Mouse (Mus musculus) stomach, embryonic 14.5 days (tissue): ENCODE measurements around the gene Lamtor1. TPM values are rescaled to one million over a fixed set of nuclear protein-coding genes. Genes with fewer than 3 reads are reported as not detected.
"Not testable (repeated sequence)": the region's sequence is repeated elsewhere in the genome, so short reads cannot be mapped to it uniquely, and the experiment has no call there.

Experiments used
- ATAC-seq: fragments of 200-750 bp; cut with Nextera tagmentation; 2 replicates; pipeline ENCODE4 v1.8.0; 2017; ENCODE audit warnings: low read depth, moderate TSS enrichment; ENCODE audit not compliant: insufficient number of reproducible peaks, insufficient read depth, low FRiP score
- H3K27ac ChIP-seq: fragments of 300-500 bp; sonication (generic); 2 replicates; pipeline ENCODE4 v1.5.1; 2014; ENCODE audit warnings: mild to moderate bottlenecking, low read length, moderate library complexity, mixed read lengths
- H3K27me3 ChIP-seq: fragments of 300-500 bp; sonication (generic); 2 replicates; pipeline ENCODE4 v1.6.1; 2014; ENCODE audit warnings: low read length, control low read depth, mixed read lengths; ENCODE audit not compliant: control insufficient read depth, insufficient read depth
- H3K36me3 ChIP-seq: fragments of 300-500 bp; sonication (generic); 2 replicates; pipeline ENCODE4 v1.6.1; 2014; ENCODE audit warnings: mild to moderate bottlenecking, control low read depth, low read length, moderate library complexity, mixed read lengths; ENCODE audit not compliant: control insufficient read depth, insufficient read depth
- H3K4me1 ChIP-seq: fragments of 300-500 bp; sonication (generic); 2 replicates; pipeline ENCODE4 v1.6.1; 2014; ENCODE audit warnings: low read length, control low read depth, mixed read lengths; ENCODE audit not compliant: control insufficient read depth, insufficient read depth
- H3K4me2 ChIP-seq: fragments of 300-500 bp; sonication (generic); replicated peaks from 2 replicates; pipeline ENCODE4 v1.6.1; 2014; ENCODE audit warnings: low read depth, low read length, control low read depth
- H3K4me3 ChIP-seq: fragments of 300-500 bp; sonication (generic); 2 replicates; pipeline ENCODE4 v1.5.1; 2014; ENCODE audit warnings: low read depth, low read length, control low read depth
- H3K9ac ChIP-seq: fragments of 300-500 bp; sonication (generic); replicated peaks from 2 replicates; pipeline ENCODE4 v1.6.1; 2014; ENCODE audit warnings: low read depth, mild to moderate bottlenecking, control low read depth, low read length, moderate library complexity, mixed read lengths
- H3K9me3 ChIP-seq: fragments of 300-500 bp; sonication (generic); 2 replicates; pipeline ENCODE4 v1.6.1; 2016; ENCODE audit warnings: low read depth, low read length, control low read depth; ENCODE audit not compliant: control insufficient read depth
- WGBS: fragments of 180-500 bp; shearing (Covaris S2); extraction: QIAGEN DNeasy Blood & Tissue Kit; methylation state at CpG from one replicate; pipeline ENCODE4 v1.1.7; 2014; 5-methylcytosine and 5-hydroxymethylcytosine counted together
- polyA plus RNA-seq: library from polyadenylated mRNA; unstranded; fragments of >200 nt; fragmentation: Nextera tagmentation; extraction: Ambion mirVana; gene quantifications from 2 replicates; pipeline ENCODE4 v1.2.1, GENCODE M21; 2014

The Lamtor1 gene
- polyA plus RNA-seq, 1 experiment from 2014 or later, result 159 TPM

DNA sequence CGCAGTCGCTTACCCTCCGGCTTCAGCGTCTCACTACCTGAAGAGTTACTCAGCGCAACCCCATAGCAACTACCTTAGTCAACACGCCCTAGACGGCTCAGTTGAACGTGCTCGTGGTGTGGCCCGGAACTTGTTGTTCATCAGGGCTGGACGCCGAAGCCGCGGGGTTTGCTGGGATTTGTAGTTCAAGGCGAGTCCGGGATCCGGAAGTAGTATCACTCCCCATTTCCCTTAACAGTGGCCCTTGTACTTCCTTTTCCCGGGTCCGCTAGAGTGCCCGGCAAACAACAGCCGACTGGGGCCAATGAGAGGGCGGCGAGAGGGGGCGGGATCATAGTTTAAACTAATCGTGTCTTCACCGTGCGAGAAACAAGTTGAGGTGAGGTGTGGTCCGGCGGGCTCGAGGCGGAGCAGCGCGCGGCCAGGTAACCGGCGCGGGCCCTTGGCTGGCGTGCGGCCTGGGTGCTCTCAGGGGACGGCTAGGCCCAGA is 28.1 kb downstream of the Lamtor1 start, which contains the start of the genes Lrrc51 and Numa1:
TSS of gene Lrrc51 (minus strand) at position 145 of the 490 bp plus-strand sequence.
TSS of gene Numa1 (plus strand) at position 361 of the 490 bp plus-strand sequence.
- Histone ChIP-seq H3K4me3 (peak within 1 kb of the TSS; percentile 90), H3K9me3 (no peaks in the 10 kb centered on the region), H3K4me2 (peak within 1 kb of the TSS; percentile 68), H3K4me1 (peaks cover 4% of the 10 kb centered on the region; the same call in 1 of the 2 replicates), H3K27me3 (no peaks in the 10 kb centered on the region), H3K9ac (peak within 1 kb of the TSS; percentile 65), H3K36me3 (no peaks in the 10 kb centered on the region), H3K27ac (peak within 1 kb of the TSS; percentile 62)
- WGBS, result 0% methylated on average over 40 of the region's 40 CpGs
- ATAC-seq, result peak; percentile 98

DNA sequence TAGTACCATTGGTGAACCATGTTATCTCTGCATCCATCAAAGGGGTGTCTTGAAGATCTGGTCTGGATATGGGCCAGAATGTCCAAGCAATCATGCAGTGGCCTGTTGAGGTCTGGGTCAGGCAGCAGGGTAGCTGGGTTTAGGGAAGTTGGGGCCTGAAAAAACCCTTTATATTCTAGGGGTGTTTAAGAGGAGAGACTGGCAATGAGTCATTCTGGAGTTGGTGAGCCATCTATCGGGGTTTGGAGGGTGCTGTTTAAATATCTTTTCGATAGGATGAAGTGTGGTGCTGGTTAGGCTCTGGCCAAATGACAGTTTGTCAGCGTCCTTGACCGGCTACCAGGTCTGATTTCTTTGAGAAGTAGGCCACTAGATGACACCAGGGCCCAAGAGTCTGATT is 30.3 kb downstream of the Lamtor1 start:
- Histone ChIP-seq H3K27ac (no peak overlapping the region), H3K9me3 (no peaks in the 10 kb centered on the region), H3K36me3 (no peaks in the 10 kb centered on the region), H3K4me1 (peaks cover 4% of the 10 kb centered on the region; the same call in 1 of the 2 replicates), H3K9ac (no peak overlapping the region), H3K4me2 (no peak overlapping the region), H3K27me3 (no peaks in the 10 kb centered on the region), H3K4me3 (no peak overlapping the region)
- WGBS, result 92% methylated on average over 4 of the region's 4 CpGs
- no peak for ATAC-seq

DNA sequence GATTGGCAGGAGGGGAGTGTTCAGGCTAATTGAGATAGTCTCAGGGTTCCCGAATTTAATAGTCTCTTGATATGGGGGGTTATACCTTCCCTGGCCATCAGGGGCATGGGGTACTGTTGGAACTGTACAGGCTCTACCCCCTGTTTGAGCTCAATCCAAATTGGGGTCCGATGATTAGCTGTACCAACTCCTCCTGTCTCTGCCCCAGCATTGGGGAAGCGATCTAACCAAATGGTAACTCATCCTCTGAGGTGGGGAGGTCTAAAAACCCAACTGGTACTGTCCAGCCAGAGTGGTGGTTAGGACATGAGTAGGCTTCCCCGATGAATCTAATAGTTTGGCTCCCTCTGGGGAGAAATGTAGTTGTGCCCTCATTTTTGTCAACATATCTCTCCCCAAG is 31.3 kb downstream of the Lamtor1 start:
- no peak for ATAC-seq
- WGBS, result 94% methylated on average over 4 of the region's 4 CpGs

DNA sequence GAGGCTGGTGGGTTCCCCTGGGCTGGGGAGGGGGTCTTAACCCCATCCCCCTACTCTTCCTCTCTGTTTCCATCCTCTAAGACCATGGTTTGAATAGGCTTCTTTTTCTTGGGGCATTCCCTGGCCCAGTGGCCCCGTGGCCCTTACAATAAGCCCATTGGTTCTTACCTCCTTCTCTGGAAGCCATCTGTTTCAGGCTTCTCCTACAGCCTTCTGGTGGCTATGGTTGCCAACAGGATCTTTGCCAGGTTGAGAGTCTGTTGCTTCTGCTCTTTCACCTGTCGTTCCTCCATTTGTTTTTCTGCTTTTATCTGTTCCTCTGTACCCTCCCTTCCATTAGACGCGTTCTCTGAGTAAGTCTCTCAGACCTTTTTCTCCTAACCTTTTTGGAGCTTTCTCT is 31.9 kb downstream of the Lamtor1 start:
- Histone ChIP-seq H3K36me3 (no peaks in the 10 kb centered on the region), H3K4me1 (peaks cover 3% of the 10 kb centered on the region; the same call in 1 of the 2 replicates), H3K9me3 (no peaks in the 10 kb centered on the region), H3K27me3 (no peaks in the 10 kb centered on the region), H3K9ac (no peak overlapping the region), H3K4me3 (no peak overlapping the region), H3K4me2 (no peak overlapping the region), H3K27ac (no peak overlapping the region)
- ATAC-seq, result no peak
- WGBS, result 90% methylated on average over 4 of the region's 4 CpGs

More for the DNA sequence above, 31.3 kb downstream of the Lamtor1 start:
- no peak overlapping the region for H3K4me2 ChIP-seq
- H3K27me3 ChIP-seq, result no peaks in the 10 kb centered on the region
- H3K27ac ChIP-seq, result no peak overlapping the region
- no peak overlapping the region for H3K9ac ChIP-seq
- H3K36me3 ChIP-seq, result no peaks in the 10 kb centered on the region
- H3K9me3 ChIP-seq, result no peaks in the 10 kb centered on the region
- peaks cover 4% of the 10 kb centered on the region; the same call in 1 of the 2 replicates for H3K4me1 ChIP-seq
- H3K4me3 ChIP-seq, result no peak overlapping the region

DNA sequence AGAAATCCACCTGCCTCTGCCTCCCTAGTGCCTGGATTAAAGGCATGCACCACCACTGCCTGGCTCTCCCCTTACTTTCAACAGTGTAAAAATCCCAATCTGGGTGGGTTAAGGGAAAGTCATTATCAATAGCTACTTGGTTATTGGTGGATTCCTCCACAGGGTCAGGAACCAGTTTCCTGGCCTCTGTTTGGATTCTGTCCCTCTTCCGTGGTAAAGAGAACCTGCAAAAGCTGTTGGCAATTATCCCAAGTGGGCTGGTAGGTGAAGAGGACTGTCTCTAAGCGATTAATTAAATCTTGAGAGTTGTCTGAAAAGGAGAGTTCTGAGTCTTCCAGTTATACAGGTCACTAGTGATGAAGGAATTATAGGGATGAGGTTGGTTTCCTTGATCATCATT is 32.6 kb downstream of the Lamtor1 start:
- no peak for ATAC-seq
- WGBS, result 89% methylated on average over 2 of the region's 2 CpGs
- Histone ChIP-seq H3K4me3 (no peak overlapping the region), H3K9ac (no peak overlapping the region), H3K9me3 (no peaks in the 10 kb centered on the region), H3K4me1 (no peaks in the 10 kb centered on the region), H3K36me3 (no peaks in the 10 kb centered on the region), H3K27me3 (no peaks in the 10 kb centered on the region), H3K4me2 (no peak overlapping the region), H3K27ac (no peak overlapping the region)

DNA sequence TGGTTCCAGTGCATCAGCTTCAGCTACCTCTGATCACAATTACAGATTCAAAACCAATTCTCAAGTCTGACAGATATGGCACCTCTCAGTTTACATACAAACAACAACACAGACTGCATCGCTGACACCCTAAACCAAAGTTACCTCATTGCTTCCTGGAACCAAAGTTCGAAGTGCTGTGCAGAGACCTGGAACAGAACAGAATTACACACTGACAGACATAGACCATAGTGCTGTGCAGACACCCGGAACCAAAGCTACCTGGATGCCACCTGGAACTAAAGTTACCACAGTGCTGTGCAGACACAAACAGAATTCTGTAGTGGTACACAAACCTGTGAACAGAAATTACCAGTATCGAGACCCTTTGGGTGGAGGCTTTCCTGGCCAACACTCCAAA is 34.1 kb downstream of the Lamtor1 start:
- no peaks in the 10 kb centered on the region for H3K4me1 ChIP-seq

DNA sequence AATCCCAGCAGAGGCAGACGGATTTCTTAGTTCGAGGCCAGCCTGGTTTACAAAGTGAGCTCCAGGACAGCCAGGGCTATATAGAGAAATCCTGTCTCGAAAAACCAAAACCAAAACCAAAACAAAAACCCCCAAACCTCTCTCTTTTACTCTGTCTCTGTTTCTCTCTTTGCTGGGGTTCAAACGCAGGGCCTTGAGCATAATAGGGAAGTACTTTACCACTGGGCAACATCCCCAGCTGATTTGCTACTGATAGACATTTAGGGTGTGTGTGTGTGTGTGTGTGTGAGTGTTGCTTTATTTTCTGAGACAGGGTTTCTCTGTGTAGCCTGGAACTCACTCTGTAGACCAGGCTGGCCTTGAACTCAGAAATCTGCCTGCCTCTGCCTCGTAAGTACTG is 43.3 kb downstream of the Lamtor1 start:
- H3K36me3 ChIP-seq, H3K4me1 ChIP-seq, H3K9ac ChIP-seq, H3K27me3 ChIP-seq, ATAC-seq, H3K27ac ChIP-seq, H3K9me3 ChIP-seq, H3K4me3 ChIP-seq, H3K4me2 ChIP-seq: not testable (repeated sequence)
- WGBS, result 88% methylated on average over 5 of the region's 5 CpGs

More for the DNA sequence above, 34.1 kb downstream of the Lamtor1 start:
- Histone ChIP-seq H3K9ac (no peak overlapping the region), H3K4me2 (no peak overlapping the region), H3K36me3 (no peaks in the 10 kb centered on the region), H3K9me3 (no peaks in the 10 kb centered on the region), H3K4me3 (no peak overlapping the region), H3K27me3 (no peaks in the 10 kb centered on the region), H3K27ac (no peak overlapping the region)
- WGBS, result 93% methylated on average over 4 of the region's 4 CpGs
- ATAC-seq, result no peak

DNA sequence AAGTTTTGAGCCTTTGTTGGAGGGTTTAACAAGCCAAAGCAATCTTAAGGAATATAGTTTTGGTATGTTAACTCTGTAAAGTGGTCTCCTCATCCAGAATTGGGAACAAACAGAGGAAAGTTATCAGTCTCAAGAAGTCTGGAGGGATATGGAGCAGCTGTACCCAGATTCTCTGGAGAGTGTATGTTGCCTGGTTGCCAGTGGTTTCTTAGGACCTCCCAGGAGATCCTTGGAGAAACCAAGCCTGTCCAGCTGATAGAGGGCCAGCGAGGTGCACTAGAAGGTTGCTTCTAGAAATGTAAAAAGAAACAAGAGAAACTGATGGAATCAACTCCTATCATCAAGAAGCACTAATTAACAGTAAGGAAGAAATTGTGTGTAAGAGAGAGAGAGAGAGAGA is 45.9 kb downstream of the Lamtor1 start:
- Histone ChIP-seq H3K9ac (no peak overlapping the region), H3K4me2 (no peak overlapping the region), H3K9me3 (no peaks in the 10 kb centered on the region), H3K4me3 (no peak overlapping the region), H3K4me1 (no peaks in the 10 kb centered on the region; the same call in 1 of the 2 replicates), H3K36me3 (no peaks in the 10 kb centered on the region), H3K27ac (peak overlapping the region; percentile 66; the same call in 1 of the 2 replicates), H3K27me3 (no peaks in the 10 kb centered on the region)
- peak; percentile 18; the same call in 1 of the 2 replicates for ATAC-seq
- 52% methylated on average over 1 of the region's 1 CpGs for WGBS

DNA sequence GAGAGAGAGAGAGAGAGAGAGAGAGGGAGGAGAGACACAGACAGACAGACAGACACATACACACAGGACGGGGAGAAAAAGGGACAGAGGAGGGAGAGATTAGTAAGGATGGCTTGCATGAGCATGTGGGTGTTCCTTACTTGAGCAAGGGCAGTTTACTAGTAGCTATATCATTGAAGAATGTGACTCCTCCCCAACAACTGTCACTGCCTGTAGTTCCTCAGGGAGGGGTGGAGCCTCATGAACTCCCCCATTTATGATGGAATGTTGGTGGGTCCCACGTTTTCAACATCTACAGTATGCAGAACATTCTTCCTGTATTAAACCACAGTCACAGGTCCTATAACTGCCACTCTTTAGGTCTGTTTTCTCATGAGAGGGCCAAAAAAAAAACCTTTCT is 46.4 kb downstream of the Lamtor1 start:
- no peaks in the 10 kb centered on the region for H3K36me3 ChIP-seq
- no peaks in the 10 kb centered on the region for H3K27me3 ChIP-seq
- H3K9me3 ChIP-seq, result no peaks in the 10 kb centered on the region
- H3K4me2 ChIP-seq, result no peak overlapping the region
- no peak for ATAC-seq
- no peaks in the 10 kb centered on the region; the same call in 1 of the 2 replicates for H3K4me1 ChIP-seq
- peak overlapping the region; percentile 66; the same call in 1 of the 2 replicates for H3K27ac ChIP-seq
- 38% methylated on average over 2 of the region's 2 CpGs for WGBS
- H3K9ac ChIP-seq, result no peak overlapping the region
- no peak overlapping the region for H3K4me3 ChIP-seq
